Mouse (Mus musculus) olfactory bulb, adult 2 months (tissue): ENCODE results near the gene Casp7. TPM values are rescaled to one million over a fixed set of nuclear protein-coding genes. Genes with fewer than 3 reads are reported as not detected.
"Not testable (repeated sequence)": the region's sequence is repeated elsewhere in the genome, so short reads cannot be mapped to it uniquely, and the experiment has no call there.

Experiments used
- H3K27ac ChIP-seq: fragments of 200-500 bp; 2 replicates; pipeline ENCODE4 v1.5.1; 2012; ENCODE audit warnings: low read depth, low read length; ENCODE audit not compliant: insufficient read depth
- H3K4me1 ChIP-seq: fragments of 200-500 bp; 2 replicates; pipeline ENCODE4 v1.6.1; 2012; ENCODE audit warnings: low read length; ENCODE audit not compliant: control insufficient read depth, insufficient read depth
- H3K4me3 ChIP-seq: fragments of 200-500 bp; 2 replicates; pipeline ENCODE4 v1.5.1; 2012; ENCODE audit warnings: mild to moderate bottlenecking, low read depth, low read length, moderate library complexity; ENCODE audit not compliant: insufficient read depth
- CTCF ChIP-seq: fragments of 200-500 bp; IDR thresholded peaks from 2 replicates; pipeline ENCODE4 v1.5.1; 2012; ENCODE audit warnings: low read depth, mild to moderate bottlenecking, low read length, moderate library complexity; ENCODE audit not compliant: insufficient read depth
- POLR2A ChIP-seq: fragments of 200-500 bp; IDR thresholded peaks from 2 replicates; pipeline ENCODE4 v1.6.1; 2012; ENCODE audit warnings: mild to moderate bottlenecking, low read depth, low read length, moderate library complexity; ENCODE audit not compliant: insufficient read depth
- WGBS: fragments of 180-500 bp; shearing (Covaris S2); methylation state at CpG from one replicate; pipeline ENCODE4 v1.1.7; 2018; 5-methylcytosine and 5-hydroxymethylcytosine counted together
- polyA plus RNA-seq: library from polyadenylated mRNA; stranded (reverse); fragments of >200 nt; gene quantifications from 2 replicates; pipeline ENCODE4 v1.2.4, GENCODE M21; 2012; ENCODE audit warnings: low replicate concordance; ENCODE audit not compliant: missing spikeins, insufficient read depth, insufficient read length

Casp7 gene
- not detected in 2 replicates for polyA plus RNA-seq

GRCm38 (mm10) chr19:56396669-56397621 is at the start of gene Casp7:
TSS of gene Casp7 (plus strand) at chr19:56397129.
- Histone ChIP-seq H3K4me1 (0 out of 2 replicates have a peak, but pooled peaks cover 4% of the 10 kb centered on the region), H3K4me3 (peak within 1 kb of the TSS; percentile 71), H3K27ac (no peak within 1 kb of the TSS)
- WGBS = 1% methylated on average over 78 of the region's 78 CpGs
- TF ChIP-seq CTCF (no peak), POLR2A (0 out of 2 replicates have a peak, but pooled peaks have one; percentile 14)

- no peak for TF ChIP-seq CTCF
- no peak for TF ChIP-seq POLR2A
- no peak overlapping the region for H3K4me3 ChIP-seq
- no peaks in the 10 kb centered on the region for H3K4me1 ChIP-seq
- H3K27ac ChIP-seq = no peak overlapping the region
- 61% methylated on average over 6 of the region's 6 CpGs for WGBS
Observed at GRCm38 (mm10) chr19:56349295-56349694, 47.6 kb upstream of the Casp7 start.

GRCm38 (mm10) chr19:56353689-56354088 is 43.2 kb upstream of the Casp7 start:
- H3K4me1 ChIP-seq = no peaks in the 10 kb centered on the region
- no peak overlapping the region for H3K4me3 ChIP-seq
- H3K27ac ChIP-seq = no peak overlapping the region
- TF ChIP-seq CTCF (no peak), POLR2A (no peak)
- WGBS = 84% methylated on average over 10 of the region's 10 CpGs

- no peak overlapping the region for H3K4me3 ChIP-seq
- WGBS = 93% methylated on average over 12 of the region's 12 CpGs
- no peak overlapping the region for H3K27ac ChIP-seq
- H3K4me1 ChIP-seq = no peaks in the 10 kb centered on the region
- no peak for TF ChIP-seq CTCF
- TF ChIP-seq POLR2A = no peak
Observed at GRCm38 (mm10) chr19:56355201-56355600, 41.7 kb upstream of the Casp7 start.

GRCm38 (mm10) chr19:56356480-56357373 is 40.2 kb upstream of the Casp7 start:
- H3K4me1 ChIP-seq = no peaks in the 10 kb centered on the region
- H3K27ac ChIP-seq = no peak overlapping the region
- TF ChIP-seq CTCF (peak; percentile 53; the same call in 1 of the 2 replicates), POLR2A (no peak)
- no peak overlapping the region for H3K4me3 ChIP-seq
- WGBS = 21% methylated on average over 17 of the region's 17 CpGs

GRCm38 (mm10) chr19:56357374-56357708 is 39.6 kb upstream of the Casp7 start:
- not testable (repeated sequence) for H3K4me1 ChIP-seq, H3K27ac ChIP-seq, H3K4me3 ChIP-seq
- 73% methylated on average over 2 of the region's 2 CpGs for WGBS

GRCm38 (mm10) chr19:56358890-56359289 is 38.0 kb upstream of the Casp7 start:
- Histone ChIP-seq H3K4me3 (no peak overlapping the region), H3K27ac (no peak overlapping the region), H3K4me1 (no peaks in the 10 kb centered on the region)
- TF ChIP-seq CTCF (no peak), POLR2A (no peak)
- 73% methylated on average over 2 of the region's 2 CpGs for WGBS

- H3K4me1 ChIP-seq = no peaks in the 10 kb centered on the region
- WGBS = 65% methylated on average over 15 of the region's 15 CpGs
- TF ChIP-seq POLR2A = no peak
- TF ChIP-seq CTCF = no peak
- H3K27ac ChIP-seq = no peak overlapping the region
- no peak overlapping the region for H3K4me3 ChIP-seq
Observed at GRCm38 (mm10) chr19:56363721-56364460, 33.0 kb upstream of the Casp7 start.
